Mouse (Mus musculus) ES-Bruce4 (cell line): ENCODE data around the gene Wbp1. TPM values are rescaled to one million over a fixed set of nuclear protein-coding genes. Genes with fewer than 3 reads are reported as not detected.

ENCODE experiments used
- H3K27ac ChIP-seq: 2 replicates; pipeline ENCODE4 v1.5.1; 2012; ENCODE audit warnings: low read length, inconsistent platforms; ENCODE audit not compliant: insufficient read depth
- H3K27me3 ChIP-seq: 2 replicates; pipeline ENCODE4 v1.6.1; 2012; ENCODE audit warnings: mild to moderate bottlenecking, low read length, inconsistent platforms; ENCODE audit not compliant: control insufficient read depth, poor library complexity, insufficient read depth, severe bottlenecking
- H3K36me3 ChIP-seq: 2 replicates; pipeline ENCODE4 v1.6.1; 2012; ENCODE audit warnings: inconsistent platforms, mild to moderate bottlenecking, low read length, moderate library complexity; ENCODE audit not compliant: control insufficient read depth, poor library complexity, insufficient read depth, severe bottlenecking
- H3K4me1 ChIP-seq: one replicate; pipeline ENCODE4 v1.8.1; 2011; ENCODE audit warnings: low read length; ENCODE audit not compliant: control insufficient read depth, insufficient read depth
- H3K4me3 ChIP-seq: 2 replicates; pipeline ENCODE4 v1.5.1; 2011; ENCODE audit warnings: low read depth, mild to moderate bottlenecking, low read length
- H3K9ac ChIP-seq: 2 replicates; pipeline ENCODE4 v1.6.1; 2012; ENCODE audit warnings: low read depth, mild to moderate bottlenecking, inconsistent platforms; ENCODE audit not compliant: poor library complexity, severe bottlenecking
- H3K9me3 ChIP-seq: replicated peaks from 2 replicates; pipeline ENCODE4 v1.6.1; 2012; ENCODE audit warnings: mild to moderate bottlenecking, low read length, inconsistent platforms; ENCODE audit not compliant: control insufficient read depth, poor library complexity, insufficient read depth, severe bottlenecking
- CTCF ChIP-seq: IDR thresholded peaks from one replicate; pipeline ENCODE4 v1.8.1; 2011; ENCODE audit warnings: low read depth, low read length
- EP300 ChIP-seq: IDR thresholded peaks from 2 replicates; pipeline ENCODE4 v1.6.1; 2011; ENCODE audit warnings: low read depth, low read length; ENCODE audit not compliant: insufficient read depth
- POLR2A ChIP-seq: IDR thresholded peaks from one replicate; pipeline ENCODE4 v1.8.1; 2011; ENCODE audit warnings: low read length; ENCODE audit not compliant: insufficient read depth
- polyA plus RNA-seq: library from polyadenylated mRNA; stranded (reverse); fragments of >200 nt; gene quantifications from 2 replicates; pipeline ENCODE4 v1.2.4, GENCODE M21; 2011; ENCODE audit warnings: low read depth; ENCODE audit not compliant: missing spikeins, insufficient read depth, insufficient read length

The Wbp1 gene
- polyA plus RNA-seq, 1 experiment: 26.7 TPM

GRCm38 (mm10) chr6:83134226-83134625 lies 12.9 kb upstream of the Wbp1 start:
- no peak overlapping the region for H3K27ac ChIP-seq
- H3K36me3 ChIP-seq: no peaks in the 10 kb centered on the region
- no peak overlapping the region for H3K9ac ChIP-seq
- H3K27me3 ChIP-seq: no peaks in the 10 kb centered on the region
- TF ChIP-seq POLR2A: no peak
- no peak for TF ChIP-seq CTCF
- no peak for TF ChIP-seq EP300
- H3K4me3 ChIP-seq: no peak overlapping the region
- H3K9me3 ChIP-seq: no peaks in the 10 kb centered on the region
- H3K4me1 ChIP-seq: peaks cover 4% of the 10 kb centered on the region

GRCm38 (mm10) chr6:83132176-83132919 lies 11.0 kb upstream of the Wbp1 start:
- no peaks in the 10 kb centered on the region for H3K27me3 ChIP-seq
- TF ChIP-seq CTCF (no peak), EP300 (no peak), POLR2A (no peak)
- no peaks in the 10 kb centered on the region for H3K9me3 ChIP-seq
- H3K4me1 ChIP-seq: peaks cover 2% of the 10 kb centered on the region
- no peaks in the 10 kb centered on the region for H3K36me3 ChIP-seq
- no peak overlapping the region for H3K27ac ChIP-seq
- H3K9ac ChIP-seq: no peak overlapping the region
- no peak overlapping the region for H3K4me3 ChIP-seq

DNA sequence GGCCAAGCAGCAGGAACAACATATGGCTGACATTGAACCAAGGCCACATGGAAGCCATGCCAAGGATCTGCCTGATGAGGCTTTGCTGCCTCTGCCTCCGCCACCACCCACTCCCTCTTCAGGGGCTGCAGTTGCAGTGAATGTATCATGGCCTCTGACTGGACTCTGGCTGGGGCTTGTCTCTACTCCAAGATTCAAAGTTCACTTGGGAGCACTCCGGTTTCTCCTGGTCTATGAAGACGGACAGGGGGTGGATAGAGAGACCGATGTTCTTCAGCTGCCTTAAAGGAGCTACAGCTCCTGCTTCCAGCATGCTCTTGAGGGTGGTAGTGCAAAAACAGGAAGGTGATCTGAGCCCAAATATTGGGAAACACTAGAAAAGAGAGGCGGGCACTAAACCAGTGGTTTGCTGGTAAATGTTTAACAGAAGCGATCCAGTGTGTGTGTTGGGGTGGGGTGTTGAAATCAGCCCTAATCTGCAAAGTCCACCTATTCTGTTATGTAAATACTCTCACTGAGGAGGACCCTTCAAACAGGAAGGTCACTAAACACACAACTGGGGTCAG lies 10.2 kb upstream of the Wbp1 start:
- no peak overlapping the region for H3K4me3 ChIP-seq

GRCm38 (mm10) chr6:83127419-83127818 lies 6.1 kb upstream of the Wbp1 start:
- Histone ChIP-seq H3K36me3 (no peaks in the 10 kb centered on the region), H3K27me3 (no peaks in the 10 kb centered on the region), H3K4me3 (no peak overlapping the region), H3K27ac (no peak overlapping the region), H3K9ac (no peak overlapping the region), H3K4me1 (no peaks in the 10 kb centered on the region), H3K9me3 (no peaks in the 10 kb centered on the region)
- TF ChIP-seq EP300 (no peak), CTCF (peak; percentile 23), POLR2A (no peak)

More for the DNA sequence above, 10.2 kb upstream of the Wbp1 start:
- H3K27me3 ChIP-seq: no peaks in the 10 kb centered on the region
- H3K27ac ChIP-seq: no peak overlapping the region
- H3K9ac ChIP-seq: no peak overlapping the region
- H3K4me1 ChIP-seq: peaks cover 1% of the 10 kb centered on the region
- H3K36me3 ChIP-seq: no peaks in the 10 kb centered on the region
- no peaks in the 10 kb centered on the region for H3K9me3 ChIP-seq
- no peak for TF ChIP-seq POLR2A
- TF ChIP-seq EP300: no peak
- no peak for TF ChIP-seq CTCF

- Histone ChIP-seq H3K9me3 (no peaks in the 10 kb centered on the region), H3K36me3 (no peaks in the 10 kb centered on the region), H3K4me1 (no peaks in the 10 kb centered on the region), H3K27me3 (no peaks in the 10 kb centered on the region), H3K27ac (peak within 1 kb of the TSS; percentile 21; the same call in 1 of the 2 replicates), H3K4me3 (peak within 1 kb of the TSS; percentile 78), H3K9ac (peak within 1 kb of the TSS; percentile 67)
- TF ChIP-seq POLR2A (no peak), EP300 (no peak), CTCF (no peak)
These were observed 4.0 kb upstream of the Wbp1 start, which contains the start of gene Ino80b for GRCm38 (mm10) chr6:83125331-83125730. Gene Ino80b (minus strand): TSS chr6:83125431.

DNA sequence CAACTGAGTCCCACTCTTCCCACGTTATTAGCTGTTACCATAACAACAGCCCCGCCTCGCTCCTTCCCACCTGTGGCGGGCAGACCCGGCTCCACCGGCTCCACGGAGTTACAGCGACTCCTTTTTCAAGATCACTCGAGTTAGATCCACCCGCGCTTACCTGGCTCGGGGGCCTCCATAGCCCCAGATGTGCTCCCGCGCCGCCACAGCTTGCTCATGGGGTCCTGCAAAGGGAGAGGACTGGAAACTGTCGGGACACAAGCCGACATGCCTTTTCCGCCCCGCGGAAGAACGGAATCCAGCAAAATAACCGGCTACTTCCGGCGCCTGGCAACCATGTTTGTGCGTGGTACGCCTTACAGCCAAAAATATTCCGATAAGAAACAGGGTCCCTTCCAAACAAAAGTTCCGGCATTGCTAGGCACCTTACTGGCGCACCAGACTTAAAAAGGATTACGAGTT lies 3.5 kb upstream of the Wbp1 start:
- Histone ChIP-seq H3K9me3 (no peaks in the 10 kb centered on the region), H3K36me3 (no peaks in the 10 kb centered on the region), H3K4me3 (peak overlapping the region; percentile 78), H3K27ac (no peak overlapping the region), H3K4me1 (no peaks in the 10 kb centered on the region), H3K27me3 (no peaks in the 10 kb centered on the region), H3K9ac (peak overlapping the region; percentile 67)
- TF ChIP-seq CTCF: no peak
- TF ChIP-seq POLR2A: no peak
- TF ChIP-seq EP300: no peak
